Mouse (Mus musculus) urinary bladder, postnatal 4 days (tissue): ENCODE measurements at regions not wholly inside any gene's neighbourhood (a gene's known extent, or its start where the extent isn't known, plus 50 kb on each side); places are given as distances from the start of the nearest gene placed in this dataset.

Source experiments
- DNase-seq, 2 experiments: peaks; one replicate each; pipeline ENCODE4 v3.0.0; 2021 to 2022; ENCODE audit warnings: low spot score in 2 of 2

DNA sequence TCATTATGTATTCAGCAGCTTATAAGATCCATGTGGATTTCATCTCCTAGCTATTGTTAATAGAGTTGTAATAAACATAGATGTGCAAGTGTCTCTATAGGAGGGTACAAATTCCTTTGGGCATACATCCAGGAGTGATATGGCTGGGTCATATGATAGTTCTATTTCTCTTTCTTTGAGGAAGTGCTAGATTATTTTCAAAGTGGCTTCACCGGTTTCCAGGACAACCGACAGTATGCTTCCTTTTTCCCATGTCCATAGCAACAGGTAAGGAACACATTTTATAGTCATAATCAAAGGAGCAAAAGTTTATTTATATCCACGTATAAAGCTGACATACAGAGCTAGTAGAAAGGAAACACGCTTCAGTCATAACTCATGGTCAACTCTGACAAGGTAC, 710.2 kb upstream of the Tenm4 start:
- DNase-seq, result no peak

DNA sequence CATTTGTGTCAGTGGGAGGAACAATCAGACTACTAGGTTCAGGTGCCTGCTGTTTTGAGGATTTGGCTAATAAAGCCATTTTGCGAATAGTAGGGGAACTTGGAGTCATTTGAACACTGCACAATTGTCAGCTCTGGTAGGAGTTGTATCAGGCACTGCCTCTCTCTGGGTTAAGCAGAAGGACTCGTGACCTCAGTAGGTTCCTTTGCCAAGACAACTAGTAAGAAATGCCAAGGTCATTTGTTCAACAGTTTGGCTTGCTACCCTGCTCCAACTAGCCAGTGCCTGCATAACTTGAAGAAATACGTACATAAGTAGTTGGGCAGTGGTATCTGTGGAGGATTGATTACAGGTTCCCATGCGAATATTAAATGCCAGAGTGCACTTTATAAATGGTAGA, 705.5 kb upstream of the Tenm4 start:
- no peak for DNase-seq

DNA sequence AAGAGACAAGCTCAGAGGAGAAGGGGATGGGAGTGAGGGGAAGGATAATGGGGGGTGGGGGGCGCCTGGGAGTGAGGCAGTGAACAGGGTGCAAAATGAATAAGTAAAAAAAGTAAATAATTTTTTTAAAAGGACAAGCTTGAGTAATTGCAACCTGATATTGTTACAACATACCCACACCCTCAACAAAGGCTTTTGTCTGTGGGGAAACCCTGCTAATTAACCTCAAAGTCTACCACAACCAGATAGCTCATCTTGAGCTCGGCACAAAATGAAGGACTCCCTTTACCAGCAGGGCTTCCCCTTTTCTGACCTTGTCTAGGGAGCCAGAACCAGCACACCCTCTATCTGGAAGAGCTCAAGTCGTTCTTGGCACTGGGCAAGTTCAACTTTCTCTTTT, 704.0 kb upstream of the Tenm4 start:
- DNase-seq, result no peak

DNA sequence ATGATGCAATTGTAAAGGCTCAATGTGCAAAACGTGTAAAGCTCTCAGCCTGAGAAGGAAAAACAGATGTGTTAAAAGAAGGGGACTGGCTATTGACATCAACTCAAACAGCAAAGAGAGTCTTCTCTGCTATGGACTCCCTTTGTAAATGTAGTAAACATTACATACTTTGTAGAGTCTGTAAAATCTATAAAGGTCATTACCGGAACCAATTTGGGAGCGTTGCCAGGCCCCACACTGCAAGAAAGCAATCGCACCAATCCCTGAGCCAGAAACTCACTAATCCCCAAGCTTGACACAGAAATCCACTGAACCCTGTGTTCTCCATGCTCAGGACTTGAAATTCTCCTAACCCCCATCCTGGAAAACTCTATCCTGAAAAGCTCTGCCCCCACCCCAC, 697.2 kb upstream of the Tenm4 start:
- no peak for DNase-seq

DNA sequence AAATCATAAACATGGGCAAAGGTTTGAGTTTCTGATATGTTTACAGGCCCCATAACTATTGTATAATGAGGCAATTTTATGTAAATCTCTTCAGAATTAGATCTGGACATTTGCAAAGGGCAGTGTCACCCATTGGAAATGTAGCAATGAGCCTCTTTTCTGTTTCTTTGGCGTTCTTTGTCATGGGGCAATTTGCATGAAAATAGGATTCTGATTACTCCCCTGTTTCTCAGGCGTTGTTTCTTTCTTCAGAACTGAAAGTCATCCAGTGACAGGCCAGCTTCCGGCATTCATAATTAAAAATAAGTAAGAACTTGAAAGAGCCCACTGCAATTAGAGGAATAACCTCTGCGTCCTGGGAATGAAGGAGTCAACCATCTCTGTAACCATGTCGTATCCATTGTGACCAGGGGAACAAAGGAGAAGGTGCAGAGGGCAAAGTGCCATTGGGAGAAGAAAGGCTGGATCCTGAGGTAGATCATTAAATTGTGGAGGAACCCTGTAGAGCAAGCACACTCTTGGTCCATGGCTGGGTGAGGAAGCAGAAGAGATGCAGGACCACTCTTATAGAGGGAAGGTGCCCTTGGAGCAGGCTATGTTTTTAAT, 690.8 kb upstream of the Tenm4 start:
- no peak for DNase-seq

DNA sequence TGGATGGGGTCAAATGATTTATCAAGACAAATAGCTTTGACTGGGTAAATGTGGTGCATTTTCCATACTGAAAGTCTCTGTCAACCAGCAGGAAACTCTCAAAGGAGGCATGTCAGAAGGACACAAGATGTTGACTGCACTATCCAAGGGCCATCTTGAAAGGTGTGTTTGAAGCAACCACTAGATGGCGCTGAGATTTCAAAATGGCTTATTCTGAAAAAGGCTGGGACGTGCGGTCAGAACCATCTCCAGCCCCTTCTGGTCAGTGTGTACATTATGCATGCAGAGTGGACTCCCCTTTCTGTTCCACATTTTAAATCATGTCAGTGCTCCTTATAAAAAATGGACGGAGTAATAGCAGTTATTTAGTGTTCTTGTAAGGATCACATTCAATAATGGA, 681.4 kb upstream of the Tenm4 start:
- DNase-seq, result no peak

DNA sequence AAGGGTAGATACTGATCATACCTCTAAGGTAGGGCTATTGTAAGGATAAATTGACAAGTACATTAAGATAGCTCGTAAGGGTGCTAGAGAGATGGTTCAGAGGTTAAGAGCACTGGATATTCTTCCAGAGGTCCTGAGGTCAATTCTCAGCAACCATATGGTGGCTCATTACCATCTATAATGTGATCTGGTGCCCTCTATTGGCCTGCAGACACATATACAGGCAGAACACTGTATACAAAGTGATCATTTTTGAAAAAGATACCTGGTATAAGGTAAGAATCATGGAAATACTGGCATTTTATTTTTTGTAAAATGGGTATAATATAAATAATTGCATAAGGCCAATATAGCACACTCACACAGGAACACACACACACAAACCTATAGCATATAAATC, 676.3 kb upstream of the Tenm4 start:
- no peak for DNase-seq

DNA sequence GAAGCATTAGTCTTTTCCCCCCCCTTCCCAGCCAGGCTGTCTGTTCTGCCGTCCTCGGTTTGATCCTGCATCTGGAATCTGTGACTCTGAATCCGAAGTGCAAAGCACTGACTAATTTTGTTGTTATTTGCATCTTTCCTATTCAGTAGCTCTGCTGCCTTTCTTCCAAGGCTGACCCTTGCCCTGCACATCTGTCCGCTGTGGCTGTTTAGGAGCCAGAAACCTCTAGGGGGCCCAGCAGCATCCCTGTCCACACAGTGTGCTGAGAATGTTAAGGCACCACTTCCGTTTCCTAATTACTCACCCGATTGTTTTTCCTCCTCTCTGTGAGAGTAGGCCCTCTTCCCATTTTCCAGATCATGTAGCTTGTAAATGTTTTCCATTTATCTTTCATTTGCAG, 668.1 kb upstream of the Tenm4 start:
- DNase-seq, result no peak

DNA sequence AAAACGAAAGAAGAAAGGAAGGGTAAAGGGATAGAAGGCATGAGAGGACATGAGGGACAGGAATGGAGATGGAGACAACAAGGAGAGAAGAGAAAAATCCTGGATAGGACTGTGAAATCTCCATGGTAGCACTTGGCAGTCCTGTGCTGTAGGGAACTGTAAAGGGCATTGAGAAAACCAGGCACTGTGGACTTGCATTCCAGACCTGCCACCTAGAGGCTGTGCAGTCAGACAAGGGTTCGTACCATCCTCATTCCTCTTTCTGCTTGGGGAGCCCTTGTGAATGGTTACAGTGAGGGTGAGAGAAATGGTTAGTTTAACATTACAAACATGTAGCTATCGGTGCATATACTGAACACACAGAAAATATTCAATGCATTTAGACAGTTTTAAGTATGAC, 623.8 kb upstream of the Tenm4 start:
- DNase-seq, result no peak

DNA sequence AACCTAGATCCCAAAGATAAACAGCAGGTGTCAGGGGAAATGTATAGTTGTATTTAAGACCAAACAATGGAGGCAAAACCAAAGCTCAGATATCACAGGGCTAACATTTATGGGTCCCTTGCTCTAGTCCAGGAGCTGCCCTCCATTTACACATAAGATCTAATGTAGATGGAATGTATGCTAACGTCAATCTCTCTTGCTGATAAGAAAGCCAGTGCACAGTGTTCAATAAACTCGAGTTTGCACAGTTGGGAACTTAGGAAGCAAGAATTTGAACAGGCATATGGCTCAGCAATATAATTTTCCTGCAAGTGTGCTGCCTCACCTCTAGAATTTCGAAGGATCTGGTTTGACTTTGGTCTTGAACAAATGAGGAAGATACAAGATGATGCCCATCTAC, 620.9 kb upstream of the Tenm4 start:
- no peak for DNase-seq

DNA sequence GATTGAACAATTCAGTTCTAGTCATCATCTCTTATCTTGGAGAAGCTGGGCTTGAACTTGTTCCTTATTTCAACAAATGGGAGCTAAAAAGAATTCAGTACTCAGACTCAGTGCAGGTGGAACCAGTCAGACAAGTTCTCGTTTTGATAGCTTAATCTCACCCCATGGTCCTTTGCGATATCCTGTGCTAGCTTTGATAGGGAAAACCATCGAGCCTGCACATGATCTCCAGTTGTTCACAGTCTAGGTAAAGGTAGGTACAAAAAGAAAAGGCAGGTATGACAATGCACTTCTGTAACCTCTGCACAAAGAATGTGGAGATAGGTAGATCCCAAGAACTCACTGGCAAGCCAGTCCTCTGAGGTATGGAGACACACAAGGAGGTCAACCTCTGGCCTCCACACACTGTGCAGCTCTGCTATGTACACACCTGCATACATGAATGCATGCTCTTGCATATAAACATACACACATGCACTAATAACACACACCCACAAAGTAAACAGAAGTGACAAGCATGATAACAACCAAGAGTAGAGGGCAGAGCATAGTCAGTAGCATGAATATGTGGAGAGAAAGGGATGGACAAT, 619.2 kb upstream of the Tenm4 start:
- no peak for DNase-seq

DNA sequence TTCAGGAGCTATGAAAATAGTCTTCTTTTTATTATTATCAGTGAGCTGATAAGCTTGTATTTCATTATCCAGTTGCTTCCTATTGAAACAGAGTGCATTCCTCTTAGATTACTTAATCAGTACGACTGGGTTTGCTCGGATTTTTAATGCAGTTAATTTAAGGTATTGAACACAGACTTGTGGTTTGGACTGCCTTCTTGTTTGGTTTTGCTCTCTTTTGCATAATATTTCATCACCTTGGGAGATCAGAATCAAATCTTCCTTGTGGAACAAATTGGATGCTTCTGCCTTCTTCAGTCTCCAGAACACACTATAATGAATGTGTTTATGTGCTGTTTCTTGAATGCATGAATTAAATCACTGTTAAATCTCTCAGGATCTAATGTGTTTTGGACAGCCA, 612.5 kb upstream of the Tenm4 start:
- no peak for DNase-seq

DNA sequence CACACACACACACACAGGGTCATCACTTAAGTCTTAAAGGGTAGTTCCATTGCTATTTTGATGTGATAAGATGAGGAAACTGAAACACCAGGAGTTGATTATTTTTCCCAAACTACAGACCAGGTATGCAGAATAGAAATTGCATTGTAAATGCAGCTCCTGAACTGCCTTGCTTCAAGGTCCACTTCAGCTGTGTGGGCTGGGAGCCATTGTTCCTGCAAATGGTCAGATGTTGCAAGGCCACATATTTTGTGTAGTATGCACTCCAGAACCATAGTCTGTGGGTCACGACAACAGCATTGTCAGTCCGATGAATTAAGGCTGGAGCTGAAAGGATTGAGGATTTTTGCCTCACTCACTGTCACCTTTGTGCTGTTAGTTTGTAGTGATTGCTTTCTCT, 592.4 kb upstream of the Tenm4 start:
- no peak for DNase-seq

DNA sequence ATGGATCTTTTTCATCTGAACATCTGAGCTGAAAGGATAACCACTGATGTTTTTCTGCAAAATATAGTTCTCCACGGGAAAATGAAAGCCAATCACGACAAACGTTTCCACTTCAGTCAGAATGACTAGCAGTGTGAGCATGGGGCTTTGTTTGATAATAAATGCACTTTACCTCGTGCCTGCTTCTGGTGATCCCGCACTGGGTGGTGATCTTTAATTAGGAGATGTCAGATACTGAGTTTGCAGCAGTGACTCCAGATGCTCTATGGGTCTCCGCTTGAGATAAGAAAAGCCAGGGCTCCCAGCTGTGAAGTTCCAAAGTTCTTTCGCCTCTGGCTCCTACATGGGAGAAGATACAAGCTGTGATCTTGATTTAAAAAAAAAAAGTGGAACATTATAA, 589.7 kb upstream of the Tenm4 start:
- no peak for DNase-seq

DNA sequence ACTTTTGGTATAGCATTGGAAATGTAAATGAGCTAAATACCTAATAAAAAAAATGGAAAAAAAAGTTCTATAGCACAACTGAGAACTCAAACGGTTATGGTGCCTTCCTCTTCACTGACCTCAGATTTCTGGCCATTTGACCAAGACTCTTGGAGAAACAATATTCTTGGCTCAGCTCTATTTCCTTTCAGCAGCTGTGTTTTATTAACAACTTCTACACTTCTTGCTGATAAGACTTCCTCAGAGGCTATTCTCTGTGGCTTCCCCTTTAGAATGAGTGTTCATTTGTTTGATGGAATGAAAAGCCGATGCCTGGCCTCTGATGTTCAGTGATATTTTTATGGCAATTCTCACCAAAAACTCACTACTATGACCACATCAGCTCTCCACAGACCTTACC, 572.7 kb upstream of the Tenm4 start:
- no peak for DNase-seq

DNA sequence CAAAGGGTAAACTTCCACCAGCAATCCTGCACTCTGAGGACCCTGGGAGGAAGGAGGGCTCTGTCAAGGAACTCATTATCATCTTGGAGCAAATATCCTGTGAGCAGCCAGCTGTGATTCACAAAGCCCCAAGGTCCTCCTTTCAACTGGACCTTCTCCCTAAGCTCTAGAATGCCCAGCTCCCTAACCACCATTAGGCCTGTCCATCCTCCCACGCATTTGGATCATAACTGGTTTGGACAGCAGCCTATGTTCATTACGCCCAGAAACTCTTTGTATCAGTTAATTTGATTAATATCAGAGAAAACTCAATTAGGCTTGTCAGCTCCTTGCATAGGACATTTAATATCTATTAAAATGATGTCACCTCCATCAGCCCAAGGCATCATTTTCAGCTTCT, 557.3 kb upstream of the Tenm4 start:
- no peak for DNase-seq

DNA sequence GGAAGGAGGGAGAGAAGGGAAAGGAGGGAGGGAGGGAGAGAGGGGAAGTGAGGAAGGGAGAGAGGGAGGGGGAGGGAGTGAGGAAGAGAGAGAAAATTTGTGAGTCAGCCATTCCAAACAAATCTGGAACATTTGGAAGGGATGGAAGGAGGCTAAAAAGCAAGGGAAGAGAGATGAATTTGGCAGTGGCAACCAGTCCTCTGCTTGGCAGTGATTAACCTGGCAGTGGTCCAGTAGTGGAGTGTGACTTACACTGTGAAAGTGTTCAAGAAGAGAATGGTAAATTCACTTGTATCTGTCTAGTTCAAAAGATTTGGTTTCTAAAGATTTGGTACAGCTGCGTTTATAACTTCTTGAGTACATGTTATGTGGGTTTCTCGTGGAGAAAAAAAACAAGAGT, 553.7 kb upstream of the Tenm4 start:
- no peak for DNase-seq

DNA sequence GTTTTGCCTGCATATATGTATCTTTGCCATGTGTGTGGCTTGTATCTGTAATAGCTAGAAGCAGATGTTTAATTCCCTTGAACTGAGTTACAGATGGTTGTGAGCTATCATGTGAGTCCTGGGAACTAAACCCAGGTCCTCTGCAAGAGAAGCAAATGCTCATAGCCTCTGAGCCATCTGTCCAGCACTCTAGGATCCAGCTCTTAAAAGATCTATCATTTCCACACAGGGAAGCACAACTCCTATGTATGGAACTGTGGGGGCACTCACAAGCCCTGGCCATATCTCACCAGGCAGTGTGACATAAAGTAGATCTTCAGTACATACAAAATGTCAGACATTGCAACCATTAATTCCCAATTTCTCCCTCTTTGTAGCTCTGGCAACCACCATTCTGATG, 552.9 kb upstream of the Tenm4 start:
- no peak for DNase-seq

DNA sequence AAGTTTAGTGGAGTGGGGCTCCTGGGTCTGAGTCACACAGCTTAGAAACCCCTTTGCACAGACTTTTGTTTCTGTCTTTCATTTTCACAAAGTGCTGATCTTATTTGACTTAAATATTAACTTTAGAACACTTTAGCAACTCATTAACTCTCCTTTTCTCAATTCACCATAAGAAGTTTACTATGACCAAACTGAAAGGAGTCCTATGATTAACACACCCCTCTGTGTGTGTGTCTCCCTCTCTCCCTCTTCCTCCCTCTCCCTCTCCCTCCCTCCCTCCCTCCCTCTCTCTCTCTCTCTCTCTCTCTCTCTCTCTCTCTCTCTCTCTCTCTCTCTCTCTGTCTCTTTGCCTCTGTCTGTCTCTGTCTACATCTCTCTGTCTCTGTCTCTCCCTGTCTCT, 551.0 kb upstream of the Tenm4 start:
- no peak for DNase-seq

DNA sequence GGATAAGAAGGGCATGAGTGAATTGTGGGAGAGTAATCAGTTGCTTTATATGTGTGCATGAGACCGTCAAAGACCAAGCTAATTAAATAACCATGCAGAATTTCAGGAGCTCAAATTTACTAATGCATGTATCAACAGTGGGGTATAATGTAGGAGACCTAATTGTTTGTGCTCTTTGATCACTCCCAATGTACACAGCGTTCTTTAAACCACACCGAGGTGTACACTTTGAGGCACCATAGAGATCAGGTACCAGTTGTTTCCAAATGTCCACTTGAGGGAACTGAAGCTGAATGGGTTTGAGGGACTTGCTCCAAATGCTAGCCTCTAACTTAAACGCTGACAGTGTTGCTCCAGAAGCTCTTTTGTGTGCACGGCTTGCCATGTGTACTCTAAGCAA, 530.4 kb upstream of the Tenm4 start:
- no peak for DNase-seq

DNA sequence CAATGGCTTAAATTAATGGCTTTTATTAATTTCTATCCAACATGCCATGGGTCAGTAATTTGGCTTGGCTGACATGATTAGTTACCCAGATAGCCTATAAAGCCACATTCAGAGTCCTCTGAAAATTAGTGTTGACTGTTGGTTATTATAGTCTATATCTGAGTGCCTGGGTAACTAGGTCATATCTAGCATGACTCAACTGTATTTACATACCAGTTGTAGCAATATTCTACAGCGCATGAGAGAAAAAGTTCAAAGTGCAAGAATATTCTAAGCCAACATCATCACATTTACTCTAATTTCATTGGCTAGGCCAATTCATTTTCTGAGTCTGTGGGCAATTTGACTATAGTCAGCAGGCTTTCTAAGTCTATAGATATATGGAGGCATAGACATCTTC, 496.7 kb upstream of the Tenm4 start:
- no peak for DNase-seq

DNA sequence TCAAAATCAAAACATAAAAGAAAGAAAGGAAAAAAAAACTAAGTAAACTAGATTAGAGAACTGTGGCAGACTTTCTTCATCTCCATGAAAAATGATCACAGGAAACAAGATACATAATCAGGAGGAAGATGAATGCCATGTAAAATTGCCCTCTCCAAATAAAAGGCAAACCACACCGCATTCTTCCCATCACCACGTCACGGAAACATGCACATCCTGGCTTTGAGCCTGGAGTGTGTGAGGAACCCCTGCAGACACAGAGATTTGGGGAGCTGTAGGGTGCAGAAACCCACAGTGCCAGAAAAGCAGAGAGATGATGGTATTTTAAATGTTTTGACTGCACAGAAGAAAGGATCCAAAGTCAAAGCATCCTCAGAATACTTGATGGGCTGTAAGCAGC, 488.5 kb upstream of the Tenm4 start:
- no peak for DNase-seq

DNA sequence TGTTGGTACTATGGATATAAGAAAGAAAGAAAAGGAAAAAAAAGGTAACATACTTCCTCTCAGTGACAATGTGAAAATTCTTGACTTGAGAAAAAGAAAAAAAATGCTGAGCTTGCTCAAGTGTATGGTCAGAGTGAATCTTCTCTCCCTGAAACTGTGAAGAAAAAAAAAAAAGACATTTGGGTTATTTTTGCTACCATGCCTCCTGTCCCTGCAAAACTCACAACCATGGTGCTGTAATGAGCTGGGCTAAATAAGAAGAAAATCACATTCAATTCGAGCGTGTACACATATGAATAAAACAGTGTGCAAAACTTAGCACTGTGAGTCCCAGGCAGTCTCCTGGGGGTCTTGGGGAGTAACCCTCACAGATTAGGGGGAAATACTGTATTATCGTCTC, 483.3 kb upstream of the Tenm4 start:
- no peak for DNase-seq
